Mouse (Mus musculus): ENCODE measurements around the gene Pbld2. TPM values are rescaled to one million over a fixed set of nuclear protein-coding genes. Genes with fewer than 3 reads are reported as not detected.

Pbld2 gene
- 1.0 TPM for polyA plus RNA-seq (2012; fragmentation: generic; extraction: Trizol)

DNA sequence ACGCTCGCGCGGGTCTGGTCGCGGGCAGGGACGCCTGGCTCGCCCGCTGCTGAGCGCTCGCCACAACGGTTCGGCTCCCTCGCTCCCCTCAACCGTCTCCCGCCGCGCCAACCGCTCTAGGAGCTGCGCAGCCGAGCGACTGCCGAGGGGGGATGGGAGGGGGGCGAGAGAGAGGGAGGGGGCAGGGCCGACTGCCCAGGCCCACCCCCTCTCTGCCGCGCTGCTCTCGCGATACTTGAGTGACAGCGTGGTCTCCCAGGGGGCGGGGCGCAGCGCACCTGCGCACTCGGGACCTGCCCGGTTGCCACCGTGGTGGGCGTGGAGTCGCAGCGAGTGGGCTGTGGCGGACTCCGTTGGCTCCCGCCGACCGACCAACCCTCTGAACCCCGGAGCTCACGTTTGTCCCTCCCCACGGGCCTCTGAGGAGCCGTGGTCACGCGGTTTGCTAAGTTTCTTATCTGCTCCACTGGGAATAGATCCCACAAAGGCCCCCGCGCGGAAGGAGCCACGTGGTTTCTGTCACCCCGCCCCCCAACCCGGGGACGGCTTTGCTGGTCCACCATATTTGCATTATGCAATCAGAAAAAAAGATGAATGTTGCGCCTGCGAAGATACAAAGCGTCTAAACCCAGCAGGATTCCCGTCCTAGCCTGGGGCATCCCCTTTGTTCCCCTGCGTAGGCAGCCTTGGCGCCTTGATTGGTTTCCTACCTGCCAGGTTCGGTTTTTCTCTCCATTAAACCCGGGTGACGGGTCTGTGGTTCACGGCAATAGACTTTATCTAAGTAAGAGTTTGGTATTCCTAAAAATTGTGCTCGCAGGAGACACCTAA, at the start of gene Pbld2, which contains the start of gene Hnrnph3:
TSS of gene Pbld2 (plus strand) at position 567 of the 831 bp plus-strand sequence.
TSS of gene Hnrnph3 (minus strand) at position 469 of the 831 bp plus-strand sequence.
- Histone ChIP-seq H3K27me3 (ENCODE audit: control insufficient read depth, insufficient read depth, insufficient read length) (no peaks in the 10 kb centered on the region), H3ac (ENCODE audit: control insufficient read depth, insufficient read length) (peak within 1 kb of the TSS; percentile 75), H3K36me3 (ENCODE audit: control insufficient read depth, insufficient read depth) (no peaks in the 10 kb centered on the region), H3K79me2 (ENCODE audit: control insufficient read depth, insufficient read depth) (peaks cover 44% of the 10 kb centered on the region), H3K4me2 (ENCODE audit: low read depth) (peak within 1 kb of the TSS; percentile 83), H3K4me3 (peak within 1 kb of the TSS; percentile 98)
- no peak for TF ChIP-seq TCF3 (IDR thresholded peaks at IDR 0.05; ENCODE audit: insufficient read length, low read depth)
- TF ChIP-seq USF1 (IDR thresholded peaks at IDR 0.05; ENCODE audit: low read depth), result peak; percentile 88
- TF ChIP-seq CEBPB (IDR thresholded peaks at IDR 0.05; ENCODE audit: insufficient read depth, poor library complexity, severe bottlenecking), result peak; percentile 88
- no peak for TF ChIP-seq E2F4 (IDR thresholded peaks at IDR 0.05; ENCODE audit: insufficient read depth)
- TF ChIP-seq POLR2A (IDR thresholded peaks at IDR 0.05; ENCODE audit: insufficient read length, low read depth), result peak; percentile 86
- no peak for TF ChIP-seq TCF12 (IDR thresholded peaks at IDR 0.05; ENCODE audit: insufficient read depth, poor library complexity, severe bottlenecking)
- TF ChIP-seq SRF (IDR thresholded peaks at IDR 0.05; ENCODE audit: control insufficient read depth, insufficient read length, low read depth), result peak; percentile 42
- peak in 2 of 3 experiments; percentile 69 to 77 for TF ChIP-seq MYOG (IDR thresholded peaks at IDR 0.05; ENCODE audit: control insufficient read depth in 1 of 3, insufficient read depth in 1 of 3, insufficient read length in 2 of 3, low read depth in 2 of 3)
- peak; percentile 75 for TF ChIP-seq REST (IDR thresholded peaks at IDR 0.05; ENCODE audit: insufficient read depth, insufficient read length)
- TF ChIP-seq MYOD1 (IDR thresholded peaks at IDR 0.05; ENCODE audit: control insufficient read depth in 1 of 3, insufficient read length in 2 of 3, low read depth in 2 of 3), result peak in 2 of 3 experiments; percentile 72 to 77
- peak; percentile 76 for TF ChIP-seq POLR2AphosphoS2 (IDR thresholded peaks at IDR 0.05; ENCODE audit: insufficient read length, low read depth)
- TF ChIP-seq MAX (IDR thresholded peaks at IDR 0.05; ENCODE audit: low read depth), result no peak

DNA sequence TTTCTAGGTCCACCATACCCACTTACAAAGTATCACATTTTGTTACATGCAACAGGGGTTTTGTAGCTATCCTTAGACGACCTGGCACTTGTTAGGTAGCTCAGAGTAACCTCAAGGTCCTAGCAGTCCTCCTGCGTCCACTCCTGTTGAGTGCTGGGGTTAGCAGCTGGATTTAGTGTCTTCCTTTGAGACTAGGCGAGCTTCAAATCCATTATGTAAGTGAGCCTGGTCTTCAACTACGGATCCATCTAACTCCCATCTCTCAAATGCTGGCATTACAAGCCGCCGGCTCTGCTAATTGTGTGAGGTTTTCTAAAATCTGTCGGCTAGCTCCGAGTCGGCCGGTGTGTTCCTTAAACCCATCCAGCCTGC, 44.5 kb upstream of the Pbld2 start:
- no peaks in the 10 kb centered on the region for H3K27me3 ChIP-seq (ENCODE audit: control insufficient read depth, insufficient read depth, insufficient read length)
- peak overlapping the region; percentile 55 for H3K4me3 ChIP-seq
- H3ac ChIP-seq (ENCODE audit: control insufficient read depth, insufficient read length), result peak overlapping the region; percentile 38
- H3K79me2 ChIP-seq (ENCODE audit: control insufficient read depth, insufficient read depth), result peaks cover 6% of the 10 kb centered on the region
- TF ChIP-seq TCF12 (IDR thresholded peaks at IDR 0.05; ENCODE audit: insufficient read depth, poor library complexity, severe bottlenecking), result no peak
- no peak for TF ChIP-seq REST (IDR thresholded peaks at IDR 0.05; ENCODE audit: insufficient read depth, insufficient read length)
- no peak for TF ChIP-seq CEBPB (IDR thresholded peaks at IDR 0.05; ENCODE audit: insufficient read depth, poor library complexity, severe bottlenecking)
- TF ChIP-seq TCF3 (IDR thresholded peaks at IDR 0.05; ENCODE audit: insufficient read length, low read depth), result no peak
- TF ChIP-seq SRF (IDR thresholded peaks at IDR 0.05; ENCODE audit: control insufficient read depth, insufficient read length, low read depth), result no peak
- no peak for TF ChIP-seq MAX (IDR thresholded peaks at IDR 0.05; ENCODE audit: low read depth)
- H3K36me3 ChIP-seq (ENCODE audit: control insufficient read depth, insufficient read depth), result no peaks in the 10 kb centered on the region
- H3K4me2 ChIP-seq (ENCODE audit: low read depth), result peak overlapping the region; percentile 59

DNA sequence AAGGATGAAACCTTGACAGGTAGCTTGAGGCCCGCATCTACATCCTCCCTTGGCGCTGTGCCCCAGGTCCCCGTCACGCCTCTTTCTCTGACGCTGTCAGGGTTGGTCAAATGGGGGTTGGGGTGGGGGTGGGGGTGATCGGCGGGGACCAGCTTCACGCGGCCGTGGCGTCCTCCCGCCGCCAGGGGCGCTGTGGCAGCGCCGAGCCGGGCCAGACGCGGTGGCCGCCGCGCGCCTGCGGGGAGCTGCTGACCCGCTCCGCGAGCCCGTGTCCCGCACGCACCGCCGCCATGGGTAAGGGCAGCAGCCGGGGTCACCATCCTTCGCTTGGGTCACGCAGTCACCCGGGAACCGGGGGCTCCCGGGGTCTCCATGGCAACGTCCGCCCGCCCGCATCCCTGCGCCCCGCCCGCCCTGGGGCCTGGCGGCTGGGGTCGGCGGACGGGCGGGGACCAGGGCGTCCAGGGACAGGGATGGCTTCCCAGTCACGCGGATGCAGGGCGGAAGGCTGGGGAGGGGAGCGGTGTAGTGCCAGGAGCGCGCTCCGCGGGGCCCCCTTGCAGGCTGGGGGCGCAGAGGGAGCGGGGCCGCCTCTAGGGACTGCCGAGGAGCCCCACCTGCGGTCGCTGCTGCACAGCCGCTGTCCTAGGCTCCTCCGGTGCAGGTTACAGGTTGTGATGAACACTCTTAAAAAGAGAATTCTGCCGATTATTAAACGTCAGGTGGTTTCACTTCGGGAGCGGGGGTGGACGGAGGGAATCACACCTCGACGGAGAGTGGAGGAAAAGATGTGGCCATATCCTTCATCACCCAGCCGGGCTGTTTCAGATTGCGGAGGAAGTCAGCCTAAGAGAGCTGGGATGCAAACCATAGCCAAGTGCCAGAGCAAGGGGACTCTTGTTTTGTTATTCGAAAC, 43.8 kb upstream of the Pbld2 start, which contains the start of gene Rufy2:
TSS of gene Rufy2 (plus strand) at position 185 of the 916 bp plus-strand sequence.
- H3K79me2 ChIP-seq (ENCODE audit: control insufficient read depth, insufficient read depth), result peaks cover 6% of the 10 kb centered on the region
- H3K4me2 ChIP-seq (ENCODE audit: low read depth), result peak within 1 kb of the TSS; percentile 88
- peak within 1 kb of the TSS; percentile 55 for H3K4me3 ChIP-seq
- H3ac ChIP-seq (ENCODE audit: control insufficient read depth, insufficient read length), result peak within 1 kb of the TSS; percentile 38
- TF ChIP-seq REST (IDR thresholded peaks at IDR 0.05; ENCODE audit: insufficient read depth, insufficient read length) (no peak), TCF3 (IDR thresholded peaks at IDR 0.05; ENCODE audit: insufficient read length, low read depth) (no peak), POLR2A (IDR thresholded peaks at IDR 0.05; ENCODE audit: insufficient read length, low read depth) (peak; percentile 85), CEBPB (IDR thresholded peaks at IDR 0.05; ENCODE audit: insufficient read depth, poor library complexity, severe bottlenecking) (no peak), USF1 (IDR thresholded peaks at IDR 0.05; ENCODE audit: low read depth) (no peak), TCF12 (IDR thresholded peaks at IDR 0.05; ENCODE audit: insufficient read depth, poor library complexity, severe bottlenecking) (no peak), MYOG (IDR thresholded peaks at IDR 0.05; ENCODE audit: control insufficient read depth in 1 of 3, insufficient read depth in 1 of 3, insufficient read length in 2 of 3, low read depth in 2 of 3) (peak in 1 of 3 experiments; percentile 29), MYOD1 (IDR thresholded peaks at IDR 0.05; ENCODE audit: control insufficient read depth in 1 of 3, insufficient read length in 2 of 3, low read depth in 2 of 3) (peak in 1 of 3 experiments; percentile 49), POLR2AphosphoS2 (IDR thresholded peaks at IDR 0.05; ENCODE audit: insufficient read length, low read depth) (peak; percentile 69), SRF (IDR thresholded peaks at IDR 0.05; ENCODE audit: control insufficient read depth, insufficient read length, low read depth) (no peak), MAX (IDR thresholded peaks at IDR 0.05; ENCODE audit: low read depth) (no peak), E2F4 (IDR thresholded peaks at IDR 0.05; ENCODE audit: insufficient read depth) (no peak)
- H3K27me3 ChIP-seq (ENCODE audit: control insufficient read depth, insufficient read depth, insufficient read length), result no peaks in the 10 kb centered on the region
- H3K36me3 ChIP-seq (ENCODE audit: control insufficient read depth, insufficient read depth), result no peaks in the 10 kb centered on the region

DNA sequence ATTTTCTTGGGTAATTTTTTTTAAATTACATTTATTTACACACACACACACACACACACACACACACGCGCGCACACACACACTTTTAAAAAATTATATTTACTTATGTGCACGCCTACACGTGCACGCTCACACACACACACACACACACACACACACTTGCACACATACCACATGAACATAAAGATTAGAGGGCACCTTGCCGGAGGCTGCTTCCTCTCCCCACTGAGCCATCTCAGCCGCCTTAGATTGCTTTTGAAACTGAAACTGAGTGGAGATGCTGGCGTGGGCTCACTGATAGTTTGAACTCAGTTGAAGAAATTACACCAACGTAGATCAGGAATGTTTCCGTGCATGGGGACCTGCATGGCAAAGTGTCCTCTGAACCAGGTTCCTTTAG, 40.0 kb upstream of the Pbld2 start:
- H3K79me2 ChIP-seq (ENCODE audit: control insufficient read depth, insufficient read depth), result peaks cover 6% of the 10 kb centered on the region
- no peaks in the 10 kb centered on the region for H3K36me3 ChIP-seq (ENCODE audit: control insufficient read depth, insufficient read depth)
- TF ChIP-seq USF1 (IDR thresholded peaks at IDR 0.05; ENCODE audit: low read depth) (no peak), MYOG (IDR thresholded peaks at IDR 0.05; ENCODE audit: control insufficient read depth in 1 of 3, insufficient read depth in 1 of 3, insufficient read length in 2 of 3, low read depth in 2 of 3) (no peak), POLR2AphosphoS2 (IDR thresholded peaks at IDR 0.05; ENCODE audit: insufficient read length, low read depth) (no peak), MAX (IDR thresholded peaks at IDR 0.05; ENCODE audit: low read depth) (no peak), TCF12 (IDR thresholded peaks at IDR 0.05; ENCODE audit: insufficient read depth, poor library complexity, severe bottlenecking) (no peak), E2F4 (IDR thresholded peaks at IDR 0.05; ENCODE audit: insufficient read depth) (no peak), POLR2A (IDR thresholded peaks at IDR 0.05; ENCODE audit: insufficient read length, low read depth) (no peak)
- no peak overlapping the region for H3K4me3 ChIP-seq
- no peaks in the 10 kb centered on the region for H3K27me3 ChIP-seq (ENCODE audit: control insufficient read depth, insufficient read depth, insufficient read length)
- H3ac ChIP-seq (ENCODE audit: control insufficient read depth, insufficient read length), result no peak overlapping the region
- no peak overlapping the region for H3K4me2 ChIP-seq (ENCODE audit: low read depth)

Data from myocyte (in vitro differentiated cells).